Mouse (Mus musculus) embryonic facial prominence, embryonic 11.5 days (tissue): Measurements from ENCODE around the gene Pcnp. TPM values are rescaled to one million over a fixed set of nuclear protein-coding genes. Genes with fewer than 3 reads are reported as not detected.
A peak's percentile ranks its signal among the peaks of the same experiment; 100 is the strongest.
"Not testable (repeated sequence)": the region's sequence is repeated elsewhere in the genome, so short reads cannot be mapped to it uniquely, and the experiment has no call there.

Experiments
- ATAC-seq: fragments of 200-750 bp; cut with Nextera tagmentation; replicated peaks from 2 replicates; pipeline ENCODE4 v1.8.0; 2017; ENCODE audit warnings: low read depth; ENCODE audit not compliant: insufficient number of reproducible peaks, low FRiP score, low TSS enrichment
- DNase-seq: peaks from one replicate; pipeline ENCODE4 v3.0.0-alpha.2; 2015; ENCODE audit warnings: low spot score
- H3K27ac ChIP-seq: fragments of 300-500 bp; sonication (generic); replicated peaks from 2 replicates; pipeline ENCODE4 v1.5.1; 2014; ENCODE audit warnings: mild to moderate bottlenecking, low read depth, low read length, control low read depth
- H3K27me3 ChIP-seq: fragments of 300-500 bp; sonication (generic); 2 replicates; pipeline ENCODE4 v1.6.1; 2014; ENCODE audit warnings: mild to moderate bottlenecking, low read length, moderate library complexity, mixed read lengths; ENCODE audit not compliant: control insufficient read depth, insufficient read depth
- H3K36me3 ChIP-seq: fragments of 300-500 bp; sonication (generic); replicated peaks from 2 replicates; pipeline ENCODE4 v1.6.1; 2014; ENCODE audit warnings: low read depth, mild to moderate bottlenecking, low read length, moderate library complexity, mixed read lengths; ENCODE audit not compliant: control insufficient read depth, insufficient read depth
- H3K4me1 ChIP-seq: fragments of 300-500 bp; sonication (generic); 2 replicates; pipeline ENCODE4 v1.6.1; 2014; ENCODE audit warnings: low read length, mixed read lengths; ENCODE audit not compliant: control insufficient read depth, insufficient read depth
- H3K4me2 ChIP-seq: fragments of 300-500 bp; sonication (generic); 2 replicates; pipeline ENCODE4 v1.6.1; 2014; ENCODE audit warnings: low read depth, mild to moderate bottlenecking, control low read depth, low read length, moderate library complexity
- H3K4me3 ChIP-seq: fragments of 300-500 bp; sonication (generic); 2 replicates; pipeline ENCODE4 v1.5.1; 2014; ENCODE audit warnings: low read depth, low read length, control low read depth
- H3K9ac ChIP-seq: fragments of 300-500 bp; sonication (generic); replicated peaks from 2 replicates; pipeline ENCODE4 v1.6.1; 2014; ENCODE audit warnings: mild to moderate bottlenecking, control low read depth, low read length
- H3K9me3 ChIP-seq: fragments of 300-500 bp; sonication (generic); replicated peaks from 2 replicates; pipeline ENCODE4 v1.6.1; 2016; ENCODE audit warnings: mild to moderate bottlenecking, low read length, inconsistent platforms, mixed read lengths; ENCODE audit not compliant: control insufficient read depth
- WGBS: fragments of 180-500 bp; shearing (Covaris S2); extraction: QIAGEN DNeasy Blood & Tissue Kit; methylation state at CpG from one replicate; pipeline ENCODE4 v1.1.7; 2014; 5-methylcytosine and 5-hydroxymethylcytosine counted together
- polyA plus RNA-seq: library from polyadenylated mRNA; unstranded; fragments of >200 nt; fragmentation: Nextera tagmentation; extraction: Ambion mirVana; gene quantifications from 2 replicates; pipeline ENCODE4 v1.2.1, GENCODE M21; 2014

The Pcnp gene
- 328 and 365 TPM in 2 replicates for polyA plus RNA-seq

DNA sequence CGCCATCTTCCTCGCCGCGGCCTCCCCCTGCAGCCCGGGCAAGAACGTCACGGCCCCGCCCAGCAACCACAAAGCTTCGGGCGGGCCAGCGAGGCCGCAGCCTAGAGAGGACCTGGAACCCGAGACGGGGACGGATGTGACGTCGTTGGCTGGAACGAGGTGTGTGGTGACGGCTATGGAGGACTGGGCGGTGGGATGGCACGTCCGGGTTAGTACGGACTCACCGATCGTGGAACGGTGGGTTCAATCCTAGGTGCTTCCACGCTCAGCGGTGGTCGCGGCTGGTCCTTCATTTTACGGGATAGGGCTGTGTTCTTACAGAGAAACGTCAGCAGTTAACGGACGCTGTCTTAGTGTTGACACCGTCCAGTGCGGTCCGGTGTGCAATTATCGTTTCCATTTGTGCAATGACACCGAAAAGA, at the start of gene Pcnp:
TSS of gene Pcnp (minus strand) at position 79 of the 422 bp plus-strand sequence.
- Histone ChIP-seq H3K9ac (peak within 1 kb of the TSS; percentile 97), H3K9me3 (no peaks in the 10 kb centered on the region), H3K4me1 (no peaks in the 10 kb centered on the region), H3K27ac (peak within 1 kb of the TSS; percentile 76), H3K27me3 (no peaks in the 10 kb centered on the region), H3K4me2 (peak within 1 kb of the TSS; percentile 49), H3K36me3 (no peaks in the 10 kb centered on the region), H3K4me3 (peak within 1 kb of the TSS; percentile 98)
- ATAC-seq (peak; percentile 100), DNase-seq (peak; percentile 99)
- under 1% methylated on average over 39 of the region's 39 CpGs for WGBS

- Histone ChIP-seq H3K27ac (no peak overlapping the region; the same call in 1 of the 2 replicates), H3K4me3 (peak overlapping the region; percentile 42), H3K4me1 (no peaks in the 10 kb centered on the region), H3K36me3 (no peaks in the 10 kb centered on the region), H3K9me3 (no peaks in the 10 kb centered on the region), H3K9ac (peak overlapping the region; percentile 60; the same call in 1 of the 2 replicates), H3K4me2 (peak overlapping the region; percentile 3), H3K27me3 (no peaks in the 10 kb centered on the region)
- DNase-seq (no peak), ATAC-seq (no peak)
- WGBS, result 12% methylated on average over 11 of the region's 11 CpGs
Measured at GRCm38 (mm10) chr16:56076121-56076869, 46.8 kb upstream of the Pcnp start.

- H3K4me2 ChIP-seq, result peak overlapping the region; percentile 3
- ATAC-seq, result peak; percentile 93
- peak; percentile 93 for DNase-seq
- H3K27me3 ChIP-seq, result no peaks in the 10 kb centered on the region
- peak overlapping the region; percentile 42 for H3K4me3 ChIP-seq
- no peaks in the 10 kb centered on the region for H3K4me1 ChIP-seq
- peak overlapping the region; percentile 69 for H3K27ac ChIP-seq
- H3K9ac ChIP-seq, result peak overlapping the region; percentile 60
- no peaks in the 10 kb centered on the region for H3K9me3 ChIP-seq
- H3K36me3 ChIP-seq, result no peaks in the 10 kb centered on the region
- under 1% methylated on average over 48 of the region's 66 CpGs for WGBS
Measured at GRCm38 (mm10) chr16:56075222-56076111, 45.9 kb upstream of the Pcnp start.

DNA sequence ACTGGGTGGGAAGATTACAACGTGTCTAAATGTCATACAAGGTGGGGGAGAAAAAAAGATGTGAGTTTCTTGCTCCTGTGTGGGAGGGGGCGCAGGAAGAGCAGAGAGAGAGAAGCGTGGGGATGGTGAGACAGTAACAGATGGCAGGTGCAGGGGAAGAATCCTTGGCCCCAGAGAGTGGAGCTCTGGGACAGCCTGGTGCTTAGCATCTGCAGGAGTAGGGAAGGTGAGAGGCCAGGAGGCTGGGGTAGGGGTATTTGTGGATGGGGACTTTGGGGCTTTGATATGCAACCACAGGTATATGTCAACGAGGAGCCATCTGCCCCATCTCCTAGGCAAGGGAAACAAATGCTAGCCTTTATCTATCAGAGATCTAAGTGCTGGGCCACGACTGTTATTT, 45.0 kb upstream of the Pcnp start:
- H3K36me3 ChIP-seq, result no peaks in the 10 kb centered on the region
- no peaks in the 10 kb centered on the region for H3K4me1 ChIP-seq
- ATAC-seq, result no peak
- DNase-seq, result no peak
- 81% methylated on average over 5 of the region's 5 CpGs for WGBS
- no peaks in the 10 kb centered on the region for H3K27me3 ChIP-seq
- H3K4me3 ChIP-seq, result no peak overlapping the region
- H3K9ac ChIP-seq, result peak overlapping the region; percentile 18; the same call in 1 of the 2 replicates
- H3K4me2 ChIP-seq, result no peak overlapping the region
- H3K9me3 ChIP-seq, result no peaks in the 10 kb centered on the region
- H3K27ac ChIP-seq, result no peak overlapping the region

GRCm38 (mm10) chr16:56074122-56074521, 44.6 kb upstream of the Pcnp start:
- H3K9me3 ChIP-seq, result no peaks in the 10 kb centered on the region
- ATAC-seq (no peak), DNase-seq (no peak)
- H3K4me3 ChIP-seq, result no peak overlapping the region
- H3K36me3 ChIP-seq, result no peaks in the 10 kb centered on the region
- H3K4me2 ChIP-seq, result no peak overlapping the region
- 93% methylated on average over 1 of the region's 1 CpGs for WGBS
- H3K9ac ChIP-seq, result no peak overlapping the region
- no peaks in the 10 kb centered on the region for H3K27me3 ChIP-seq
- no peak overlapping the region for H3K27ac ChIP-seq
- H3K4me1 ChIP-seq, result no peaks in the 10 kb centered on the region

- not testable (repeated sequence) for ATAC-seq, H3K9me3 ChIP-seq, H3K4me1 ChIP-seq, DNase-seq, H3K4me2 ChIP-seq, H3K27ac ChIP-seq, H3K9ac ChIP-seq, H3K27me3 ChIP-seq, H3K4me3 ChIP-seq, H3K36me3 ChIP-seq
- 94% methylated on average over 6 of the region's 6 CpGs for WGBS
Measured at GRCm38 (mm10) chr16:56073150-56073549, 43.6 kb upstream of the Pcnp start.

GRCm38 (mm10) chr16:56072533-56072932, 43.0 kb upstream of the Pcnp start:
- H3K27ac ChIP-seq, result no peak overlapping the region
- H3K4me1 ChIP-seq, result no peaks in the 10 kb centered on the region
- ATAC-seq, result no peak
- H3K4me2 ChIP-seq, result no peak overlapping the region
- H3K4me3 ChIP-seq, result no peak overlapping the region
- no peaks in the 10 kb centered on the region for H3K27me3 ChIP-seq
- H3K9me3 ChIP-seq, result no peaks in the 10 kb centered on the region
- 80% methylated on average over 6 of the region's 6 CpGs for WGBS
- no peaks in the 10 kb centered on the region for H3K36me3 ChIP-seq
- no peak for DNase-seq
- H3K9ac ChIP-seq, result no peak overlapping the region
